Mouse (Mus musculus): ENCODE measurements at regions not wholly inside any gene's neighbourhood (a gene's known extent, or its start where the extent isn't known, plus 50 kb on each side); places are given as distances from the start of the nearest gene placed in this dataset.

GRCm38 (mm10) chr8:34368556-34368955 lies 257.0 kb upstream of the Gm10131 start:
- DNase-seq: no peak

- DNase-seq: no peak
Observed at GRCm38 (mm10) chr8:34364446-34365035, 253.0 kb upstream of the Gm10131 start.

GRCm38 (mm10) chr8:34363679-34364078 lies 252.1 kb upstream of the Gm10131 start:
- DNase-seq: no peak

GRCm38 (mm10) chr8:34363131-34363530 lies 251.6 kb upstream of the Gm10131 start:
- DNase-seq: no peak

DNA sequence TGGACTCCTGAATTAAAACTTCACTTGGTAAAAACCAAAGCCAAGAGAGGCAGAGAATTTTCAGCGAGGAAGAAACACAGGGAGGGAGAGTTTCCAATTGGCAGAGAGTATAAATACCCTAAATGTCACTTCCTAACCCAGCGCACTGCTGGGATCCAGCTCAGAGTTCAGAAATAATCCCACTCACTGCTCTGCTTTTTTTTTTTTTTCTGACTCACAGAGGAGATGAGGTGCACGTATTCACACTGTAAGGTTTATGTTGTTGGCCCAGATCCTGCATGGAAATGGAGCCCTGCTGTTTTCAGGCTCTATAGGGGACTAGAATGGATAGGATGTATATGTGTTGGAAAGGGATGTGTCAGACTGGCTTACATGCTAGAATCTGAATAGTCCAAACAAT lies 249.8 kb upstream of the Gm10131 start:
- DNase-seq: no peak

DNA sequence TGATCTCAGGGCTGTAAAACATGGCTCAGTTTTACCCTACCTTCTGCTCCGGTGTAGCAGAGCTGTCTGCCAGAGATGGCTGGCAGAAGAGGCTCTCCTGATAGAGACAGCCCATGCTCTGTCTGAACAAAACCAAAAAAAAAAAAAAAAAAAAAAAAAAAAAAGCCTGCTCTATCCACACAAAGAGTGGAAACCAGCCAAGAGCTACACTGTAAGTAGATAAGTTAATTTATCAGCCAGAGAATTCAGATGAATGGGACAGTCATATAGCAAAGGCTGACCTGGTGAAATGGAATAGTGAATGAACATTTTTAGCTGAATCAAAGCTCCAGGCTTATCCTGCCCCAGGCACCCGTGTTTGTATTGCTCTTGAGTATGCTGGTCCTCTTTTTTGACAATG lies 248.2 kb upstream of the Gm10131 start:
- no peak for DNase-seq

- no peak for DNase-seq
Observed at GRCm38 (mm10) chr8:34355059-34355458, 243.5 kb upstream of the Gm10131 start.

DNA sequence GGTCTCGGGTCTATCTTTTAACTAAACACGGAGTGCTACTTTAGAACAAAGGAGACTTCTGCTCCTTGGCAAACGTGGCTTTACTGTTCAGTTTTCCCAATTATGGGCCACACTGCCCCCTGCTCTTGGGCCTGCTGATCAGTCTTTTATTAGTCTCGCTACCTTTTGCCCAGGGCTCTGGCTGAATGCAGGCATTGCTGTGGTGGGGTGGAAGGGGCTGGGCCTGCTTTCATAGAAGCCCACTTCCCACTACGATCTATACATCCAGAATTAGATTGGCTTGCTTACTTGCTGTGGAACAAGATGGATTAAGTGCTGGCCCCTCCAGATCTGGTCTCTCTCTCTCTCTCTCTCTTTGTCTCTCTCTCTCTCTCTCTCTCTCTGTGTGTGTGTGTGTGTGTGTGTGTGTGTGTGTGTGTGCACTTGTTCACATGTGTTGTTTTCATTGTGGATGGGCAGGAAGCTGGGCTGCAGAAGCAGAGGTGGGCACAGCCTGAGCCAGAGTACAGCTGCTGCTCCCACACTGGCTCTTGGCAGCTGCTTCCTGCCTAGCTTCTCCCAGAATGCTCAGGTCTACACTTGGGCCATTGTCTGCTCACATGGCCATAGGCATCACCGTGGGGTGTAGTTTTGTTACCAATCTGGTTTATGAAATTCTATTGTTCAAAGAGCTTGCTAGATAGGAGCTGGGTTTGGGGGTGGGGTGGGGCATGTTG lies 241.8 kb upstream of the Gm10131 start:
- DNase-seq: no peak

DNA sequence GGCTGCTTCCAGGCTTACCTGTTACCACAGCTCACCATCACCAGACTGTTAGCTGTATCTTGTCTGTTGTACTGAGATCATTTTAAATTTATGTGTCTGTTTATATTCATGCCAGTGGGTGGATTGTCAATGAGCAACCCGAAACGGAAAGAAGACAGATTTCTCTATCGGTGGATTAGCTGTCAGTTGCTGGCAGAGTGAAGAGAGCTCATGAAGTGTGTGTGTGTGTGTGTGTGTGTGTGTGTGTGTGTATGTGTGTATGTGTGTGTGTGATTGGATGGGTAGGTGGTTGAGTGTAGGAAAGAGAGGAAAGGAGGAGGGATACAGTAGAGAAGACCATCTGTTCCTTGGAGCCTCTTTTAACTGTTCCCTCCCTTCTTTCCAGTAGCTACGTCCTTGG lies 223.3 kb upstream of the Gm10131 start:
- no peak for DNase-seq

GRCm38 (mm10) chr8:34331673-34332072 lies 220.1 kb upstream of the Gm10131 start:
- no peak for DNase-seq

- no peak for DNase-seq
Observed at GRCm38 (mm10) chr8:34326614-34326965, 215.1 kb upstream of the Gm10131 start.

DNA sequence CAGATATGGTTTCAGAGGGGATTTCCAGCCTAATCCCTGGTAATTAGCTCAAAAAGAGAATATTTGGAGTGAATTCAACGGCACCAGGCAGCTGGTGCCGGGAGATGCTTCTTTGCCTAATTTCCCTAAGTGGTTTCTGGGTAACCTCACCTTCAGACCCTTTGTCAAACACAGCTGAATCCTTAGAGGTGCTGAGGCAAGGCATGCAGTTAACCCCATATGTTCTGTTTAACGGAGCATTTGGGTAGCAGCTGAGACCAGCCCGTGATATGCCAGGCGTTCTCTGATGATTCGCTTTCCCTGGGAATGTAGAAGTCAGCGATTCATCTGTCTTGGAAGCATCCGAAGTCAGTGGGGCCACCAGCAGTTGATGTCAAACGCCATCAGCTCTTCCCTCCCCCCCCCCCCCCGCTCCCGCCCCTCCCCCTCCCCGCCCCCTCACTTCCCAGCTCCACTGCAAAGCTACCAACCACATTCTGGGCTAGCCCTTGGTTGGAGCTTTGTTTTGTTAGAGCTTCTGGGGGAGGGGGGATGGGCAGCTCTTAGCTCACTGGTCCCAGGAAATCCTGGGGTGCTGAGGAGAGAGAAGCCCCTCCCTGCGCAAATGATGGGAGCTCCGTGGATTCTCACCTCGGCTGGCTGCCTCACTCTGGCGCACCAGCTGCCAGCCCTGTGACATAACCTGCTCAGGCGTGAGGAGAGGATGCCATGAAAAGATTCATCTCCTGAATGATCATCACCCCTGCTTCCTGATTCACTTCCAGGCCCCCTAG lies 214.5 kb upstream of the Gm10131 start:
- DNase-seq: no peak

DNA sequence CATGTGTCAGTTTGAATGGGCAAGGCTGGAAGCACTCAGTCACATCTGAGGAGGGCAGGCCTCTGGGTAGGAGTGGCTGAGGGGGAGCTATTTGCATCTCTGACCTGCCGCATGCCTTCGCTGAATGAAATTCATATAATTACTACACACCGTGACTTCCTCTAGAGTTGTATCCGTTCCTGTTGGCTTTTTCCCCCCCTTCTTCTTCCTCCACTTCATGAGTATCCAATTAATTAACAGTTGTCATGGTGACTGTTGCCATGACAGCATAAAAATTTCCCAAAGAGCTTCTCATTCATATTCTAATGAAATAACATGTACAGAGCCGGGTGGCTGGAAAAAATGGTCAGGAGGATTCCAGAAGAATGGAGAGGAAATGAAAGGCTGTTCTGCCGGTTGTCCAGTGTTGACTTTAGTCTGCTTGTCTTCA lies 208.6 kb upstream of the Gm10131 start:
- DNase-seq: no peak

- DNase-seq: no peak
Observed at GRCm38 (mm10) chr8:34319719-34320118, 208.2 kb upstream of the Gm10131 start.

DNA sequence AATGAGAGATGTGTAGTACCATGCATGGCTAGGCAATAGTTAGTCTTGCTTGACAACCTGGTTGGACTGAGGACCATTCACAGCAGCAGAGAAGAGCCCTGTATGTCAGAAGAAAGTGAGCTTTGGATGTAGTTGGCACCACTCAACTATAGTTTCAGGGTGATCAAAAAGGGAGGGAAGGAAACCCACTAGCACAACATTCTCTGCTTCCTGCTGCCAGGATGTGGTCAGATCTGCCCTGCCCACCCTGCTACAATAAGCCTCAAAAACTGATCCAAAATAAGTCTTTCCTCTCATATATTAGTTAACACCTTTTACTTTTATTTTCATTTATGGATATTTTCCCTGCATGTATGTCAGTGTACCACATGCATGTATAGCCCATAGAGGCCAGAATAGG lies 203.7 kb upstream of the Gm10131 start:
- DNase-seq: no peak

DNA sequence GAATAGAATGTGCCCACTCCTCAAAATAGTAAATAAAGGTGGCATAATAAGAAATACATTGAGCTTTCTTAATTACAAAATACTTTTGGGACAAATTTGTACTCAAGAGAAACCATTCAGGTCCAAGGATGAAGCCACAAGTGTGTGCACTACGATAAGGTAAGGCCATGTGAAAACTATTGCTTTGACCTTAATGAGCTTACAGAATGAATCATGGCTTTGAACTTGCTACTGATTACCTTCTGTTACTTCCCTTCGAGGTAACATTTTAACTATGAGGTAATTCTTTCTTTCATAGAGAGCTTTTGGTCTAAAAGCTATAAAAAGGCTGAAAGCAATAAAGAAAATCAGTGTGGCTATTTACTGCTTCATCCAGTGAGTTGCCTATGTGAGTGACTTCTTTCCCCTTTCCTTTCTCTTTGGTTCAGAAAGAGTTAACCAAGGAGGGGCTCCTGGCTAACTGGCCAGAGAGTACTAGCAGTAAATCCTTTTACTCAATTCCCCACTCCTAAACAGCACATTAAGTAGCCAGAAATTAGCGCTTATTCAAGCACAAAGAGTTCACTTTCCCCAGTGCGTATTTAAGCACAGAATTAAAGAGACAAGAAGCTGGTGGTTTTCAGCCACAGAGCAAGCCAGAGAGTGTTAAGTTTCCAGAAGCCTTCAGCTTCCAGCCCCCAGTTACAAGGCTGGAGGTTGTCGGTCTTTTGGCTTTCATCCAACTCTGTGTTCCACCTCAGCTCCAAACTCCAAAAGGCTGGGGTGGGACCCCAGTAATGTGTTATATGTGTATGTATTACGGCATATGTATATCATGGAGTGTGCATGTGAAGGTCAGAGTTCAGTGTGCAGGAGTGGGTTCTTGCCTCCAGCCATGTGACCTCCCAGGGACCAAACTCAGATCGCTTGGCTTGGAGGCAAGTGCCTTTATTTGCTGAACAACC lies 194.3 kb upstream of the Gm10131 start:
- no peak for DNase-seq

DNA sequence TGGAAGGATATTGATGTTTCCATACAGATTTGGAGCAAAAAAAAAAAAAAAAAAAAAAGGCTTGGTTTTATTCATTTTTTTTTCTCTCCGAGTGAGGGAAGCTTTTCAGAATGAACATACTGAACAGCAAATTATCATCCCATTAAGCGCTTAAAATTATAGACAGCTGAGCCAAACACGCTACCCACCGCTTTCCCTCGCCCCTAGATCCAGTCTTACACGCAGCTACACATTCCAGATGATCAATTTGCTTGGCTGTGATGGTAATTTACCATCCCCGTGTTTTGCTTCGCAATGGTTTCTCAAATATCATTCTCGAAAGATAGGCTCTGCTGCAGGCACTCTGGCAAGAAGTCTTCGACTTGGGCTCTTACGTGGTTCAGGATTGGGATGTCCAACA lies 192.3 kb upstream of the Gm10131 start:
- no peak for DNase-seq

DNA sequence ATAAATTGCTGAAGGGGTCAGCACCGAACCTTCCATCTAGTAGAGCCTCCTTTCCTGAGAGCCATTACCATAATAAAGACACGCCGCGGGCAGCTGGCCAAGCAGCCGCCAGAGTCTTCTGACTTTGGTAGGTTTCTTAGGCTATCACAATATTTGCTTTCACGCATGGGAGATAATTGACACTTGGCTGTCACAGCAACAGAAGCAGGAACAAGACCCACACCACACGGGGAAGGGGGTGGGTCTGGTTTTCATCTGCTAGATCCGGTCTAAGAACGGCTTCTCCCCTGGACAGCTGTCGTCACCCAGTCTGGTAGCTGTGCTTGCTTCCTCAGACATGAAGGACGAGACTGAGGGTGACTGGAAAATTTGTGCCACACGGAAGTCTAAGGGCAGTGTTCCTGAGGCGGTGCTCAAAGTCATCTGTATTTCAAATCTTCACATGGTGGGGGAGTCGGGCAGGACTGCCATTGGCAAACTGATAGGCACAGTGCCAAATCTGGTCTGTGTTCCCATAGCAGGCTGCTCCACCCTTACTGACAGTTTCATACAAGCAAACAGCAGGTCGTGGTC lies 188.9 kb upstream of the Gm10131 start:
- no peak for DNase-seq

DNA sequence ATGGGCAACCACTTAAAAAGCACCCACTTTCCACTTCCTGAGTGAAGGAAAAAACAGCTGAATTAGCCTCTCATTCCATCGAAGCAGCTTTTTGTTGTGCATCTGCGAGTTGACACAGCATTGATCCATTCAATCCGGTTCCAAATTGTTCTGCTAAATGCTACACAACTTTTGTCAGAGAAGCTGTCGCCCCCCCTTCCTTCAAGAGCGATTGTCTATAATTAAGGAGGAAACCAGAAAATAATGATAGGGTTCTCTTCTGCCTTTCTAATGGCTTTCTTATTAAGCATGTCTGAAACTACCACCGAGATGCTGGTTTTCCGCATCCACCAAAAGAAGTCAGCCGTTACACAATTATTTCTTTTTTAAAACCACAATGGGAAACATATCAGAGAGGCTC lies 183.2 kb upstream of the Gm10131 start:
- DNase-seq: no peak

DNA sequence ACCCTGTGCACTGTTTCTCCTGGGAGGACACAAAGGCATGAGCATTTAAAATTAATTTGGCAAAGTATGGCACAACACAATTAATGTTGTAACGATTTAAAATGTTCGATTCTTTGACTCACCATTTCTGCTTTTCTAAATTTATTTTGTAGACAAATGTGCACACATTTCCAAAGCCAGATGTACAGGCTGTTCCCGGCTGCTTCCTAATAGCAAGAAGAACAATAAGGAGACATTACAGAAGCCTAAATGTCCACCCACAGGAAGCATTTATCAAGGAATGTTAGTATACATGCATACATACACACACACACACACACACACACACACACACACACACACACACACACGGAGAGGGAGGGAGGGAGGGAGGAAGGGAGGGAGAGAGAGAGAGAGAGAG lies 179.1 kb upstream of the Gm10131 start:
- no peak for DNase-seq

- no peak for DNase-seq
Observed at GRCm38 (mm10) chr8:34287801-34288200, 176.3 kb upstream of the Gm10131 start.

DNA sequence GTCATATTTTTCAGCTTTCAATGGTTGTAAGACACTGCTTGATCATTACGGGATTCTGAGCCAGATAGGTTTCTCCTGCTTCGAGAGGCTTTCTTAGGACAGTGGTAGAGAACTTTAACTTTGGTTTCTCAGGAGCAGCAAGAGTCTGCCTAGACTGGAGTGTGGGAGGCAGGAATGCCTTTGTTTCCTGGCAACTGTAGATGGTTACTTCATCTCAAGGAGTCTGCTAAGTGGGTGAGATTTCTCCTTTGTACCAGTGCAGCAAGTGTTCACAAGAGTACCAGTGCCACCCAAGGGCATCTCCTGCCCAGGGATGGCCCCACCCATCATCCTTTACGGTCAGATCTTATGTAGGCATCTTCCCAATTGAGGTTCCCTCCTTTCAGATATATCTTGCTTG lies 173.0 kb upstream of the Gm10131 start:
- DNase-seq: no peak

GRCm38 (mm10) chr8:34280433-34280832 lies 168.9 kb upstream of the Gm10131 start:
- DNase-seq: no peak
